Mouse (Mus musculus) CH12.LX (cell line): ENCODE results near the gene Npr1. TPM values are rescaled to one million over a fixed set of nuclear protein-coding genes. Genes with fewer than 3 reads are reported as not detected.

Source experiments
- DNase-seq: peaks from one replicate; pipeline ENCODE4 v3.0.0-alpha.2; 2013; ENCODE audit errors: extremely low read depth
- H3K27ac ChIP-seq: 2 replicates; pipeline ENCODE4 v1.5.1; 2012; ENCODE audit warnings: low read depth, mild to moderate bottlenecking, control low read depth, moderate library complexity; ENCODE audit not compliant: insufficient read depth
- H3K27me3 ChIP-seq: replicated peaks from 2 replicates; pipeline ENCODE3; 2012; ENCODE audit warnings: inconsistent platforms
- H3K36me3 ChIP-seq, 2 experiments: replicated peaks in 1 of 2; 2 replicates each; pipeline versions ENCODE3 to v1.6.1; 2012; ENCODE audit warnings: inconsistent platforms in 1 of 2, low read length in 1 of 2, mild to moderate bottlenecking in 1 of 2, mixed read lengths in 1 of 2, moderate library complexity in 1 of 2; ENCODE audit not compliant: control insufficient read depth in 1 of 2, insufficient read depth in 1 of 2
- H3K4me1 ChIP-seq, 2 experiments: 2 replicates each; pipeline ENCODE4 v1.6.1; 2012; ENCODE audit warnings: inconsistent platforms in 1 of 2, moderate library complexity in 1 of 2; ENCODE audit not compliant: insufficient read depth in 2 of 2, control insufficient read depth in 1 of 2
- H3K4me2 ChIP-seq: 2 replicates; pipeline ENCODE4 v1.6.1; 2012; ENCODE audit warnings: low read depth, mild to moderate bottlenecking, control low read depth; ENCODE audit not compliant: poor library complexity, insufficient read depth, severe bottlenecking
- H3K4me3 ChIP-seq, 3 experiments: fragments of 150-350 bp in 1 of 3; sonication (generic) in 1 of 3; replicated peaks in 1 of 3; 2 replicates each; pipeline versions ENCODE3 to v1.5.1; 2011 to 2012; ENCODE audit warnings: low read depth in 2 of 3, low read length in 2 of 3, mild to moderate bottlenecking in 2 of 3, moderate library complexity in 2 of 3, control low read depth in 1 of 3, improper control_type of control experiment in 1 of 3, inconsistent platforms in 1 of 3, mixed read lengths in 1 of 3; ENCODE audit not compliant: poor library complexity in 1 of 3
- H3K79me2 ChIP-seq: replicated peaks from 2 replicates; pipeline ENCODE4 v1.6.1; 2012; ENCODE audit warnings: mild to moderate bottlenecking, moderate library complexity; ENCODE audit not compliant: control insufficient read depth, poor library complexity, insufficient read depth, severe bottlenecking; ENCODE audit errors: extremely low read depth
- H3K9ac ChIP-seq: 2 replicates; pipeline ENCODE4 v1.6.1; 2012; ENCODE audit warnings: low read depth, mild to moderate bottlenecking, control low read depth, moderate library complexity; ENCODE audit not compliant: insufficient read depth
- H3K9me3 ChIP-seq: replicated peaks from 2 replicates; pipeline ENCODE3; 2012; ENCODE audit warnings: low read length, inconsistent platforms, mixed read lengths
- BHLHE40 ChIP-seq: IDR thresholded peaks from 2 replicates; pipeline ENCODE4 v1.6.1; 2011; ENCODE audit warnings: mild to moderate bottlenecking, low read depth, low read length, improper control_type of control experiment
- CTCF ChIP-seq, 2 experiments: IDR thresholded peaks in 1 of 2; conservative IDR thresholded peaks in 1 of 2; 2 replicates each; pipeline ENCODE4 v1.5.1; 2011 to 2012; ENCODE audit warnings: low read depth in 2 of 2, low read length in 2 of 2, improper control_type of control experiment in 1 of 2, inconsistent platforms in 1 of 2, mild to moderate bottlenecking in 1 of 2, moderate library complexity in 1 of 2
- E2F4 ChIP-seq: IDR thresholded peaks from 2 replicates; pipeline ENCODE4 v1.6.1; 2011; ENCODE audit warnings: low read depth, low read length, improper control_type of control experiment; ENCODE audit not compliant: insufficient replicate concordance
- ETS1 ChIP-seq: conservative IDR thresholded peaks from 2 replicates; pipeline ENCODE4 v1.6.1; 2012; ENCODE audit warnings: low read depth, mild to moderate bottlenecking, inconsistent platforms, low read length, improper control_type of control experiment, moderate library complexity
- JUND ChIP-seq: conservative IDR thresholded peaks from 2 replicates; pipeline ENCODE4 v1.6.1; 2011; ENCODE audit warnings: low read depth, low read length, improper control_type of control experiment
- KAT2A ChIP-seq: IDR thresholded peaks from 2 replicates; pipeline ENCODE4 v1.6.1; 2012; ENCODE audit warnings: low read length, improper control_type of control experiment, inconsistent platforms; ENCODE audit not compliant: insufficient replicate concordance
- MAX ChIP-seq: IDR thresholded peaks from 2 replicates; pipeline ENCODE4 v1.6.1; 2011; ENCODE audit warnings: low read length, improper control_type of control experiment
- MYC ChIP-seq: IDR thresholded peaks from 2 replicates; pipeline ENCODE4 v1.6.1; 2011; ENCODE audit warnings: low read depth, mild to moderate bottlenecking, improper control_type of control experiment, low read length
- POLR2AphosphoS2 ChIP-seq: IDR thresholded peaks from 2 replicates; pipeline ENCODE4 v1.6.1; 2011; ENCODE audit warnings: low read depth, low read length, improper control_type of control experiment
- RAD21 ChIP-seq: IDR thresholded peaks from 2 replicates; pipeline ENCODE4 v1.6.1; 2011; ENCODE audit warnings: low read depth, mild to moderate bottlenecking, low read length, improper control_type of control experiment, moderate library complexity
- TBP ChIP-seq: conservative IDR thresholded peaks from 2 replicates; pipeline ENCODE4 v1.6.1; 2011; ENCODE audit warnings: low read depth, low read length, improper control_type of control experiment
- UBTF ChIP-seq: IDR thresholded peaks from 2 replicates; pipeline ENCODE4 v1.6.1; 2012; ENCODE audit warnings: low read depth, mild to moderate bottlenecking, inconsistent platforms, low read length, improper control_type of control experiment, moderate library complexity
- USF2 ChIP-seq: conservative IDR thresholded peaks from 2 replicates; pipeline ENCODE4 v1.6.1; 2011; ENCODE audit warnings: low read depth, low read length, improper control_type of control experiment
- ZC3H11A ChIP-seq: IDR thresholded peaks from 2 replicates; pipeline ENCODE4 v1.6.1; 2012; ENCODE audit warnings: low read depth, mild to moderate bottlenecking, inconsistent platforms, low read length, improper control_type of control experiment
- ZKSCAN1 ChIP-seq: IDR thresholded peaks from 2 replicates; pipeline ENCODE4 v1.6.1; 2012; ENCODE audit warnings: low read depth, inconsistent platforms, low read length, improper control_type of control experiment, borderline replicate concordance
- ZNF384 ChIP-seq: IDR thresholded peaks from 2 replicates; pipeline ENCODE4 v1.6.1; 2012; ENCODE audit warnings: low read depth, low read length, improper control_type of control experiment, inconsistent platforms
- dilution Hi-C: fragments of 300-500 bp; cut with MboI; formaldehyde crosslinking; loops from 2 replicates; pipeline ENCODE4 v1.14.3; 2020; ENCODE audit warnings: low sequenced_read_pairs; ENCODE audit not compliant: extremely low pct_unique_long_range_greater_than_20kb, extremely low pct_ligation_motif_present
- in situ Hi-C: fragments of 300-500 bp; cut with MboI; formaldehyde crosslinking; loops from 3 replicates; pipeline ENCODE4 v1.14.3; 2019; ENCODE audit warnings: low sequenced_read_pairs, low pct_ligation_motif_present, low pct_unique_long_range_greater_than_20kb, mixed read lengths
- polyA plus RNA-seq: library from polyadenylated mRNA; unstranded; fragments of >175 nt; gene quantifications from 2 replicates; pipeline ENCODE4 v1.2.1, GENCODE M21; 2012; ENCODE audit warnings: low read depth; ENCODE audit not compliant: insufficient read length
- total RNA-seq, 2 experiments: library from RNA; depleted of rRNA; stranded (reverse); fragments of 300-350 nt in 1 of 2; fragments of >200 nt in 1 of 2; gene quantifications; 2 replicates each; pipeline ENCODE4 v1.2.3; 2012 to 2014

The Npr1 gene
- total and polyA plus RNA-seq, 3 experiments = 0.13 TPM; not detected in 2

DNA sequence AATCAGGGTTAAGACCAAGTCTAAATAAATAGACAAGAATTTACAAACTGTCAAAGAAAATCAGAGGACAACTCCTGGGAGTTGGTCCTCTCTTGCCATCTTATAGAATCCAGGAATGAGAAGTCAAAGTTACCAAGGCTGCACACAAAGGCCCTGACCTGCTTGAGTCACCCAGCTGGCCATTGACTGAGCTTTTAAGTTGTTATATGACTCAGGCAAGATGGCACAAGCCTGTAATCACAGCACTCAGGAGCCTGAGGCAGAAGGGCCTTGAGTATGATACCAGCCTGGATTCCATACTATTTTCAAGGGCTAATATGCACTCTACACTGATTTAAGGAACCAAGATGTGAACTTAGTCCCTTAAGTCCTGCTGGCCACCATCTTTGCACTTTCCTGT, 42.1 kb downstream of the Npr1 start:
- TF ChIP-seq BHLHE40 (no peak), ZNF384 (no peak), ZKSCAN1 (no peak), ETS1 (no peak)
- TF ChIP-seq, all 38 proteins: peak for 0
- H3K4me3 ChIP-seq = no peak overlapping the region
- no peak for DNase-seq
- no peak overlapping the region for H3K9ac ChIP-seq
- H3K27ac ChIP-seq = no peak overlapping the region
- H3K4me2 ChIP-seq = no peak overlapping the region
- peaks cover 2% of the 10 kb centered on the region; the same call in 1 of the 2 replicates for H3K79me2 ChIP-seq
- no peaks in the 10 kb centered on the region for H3K9me3 ChIP-seq
- dilution Hi-C loops (no loop called here), in situ Hi-C loops (no loop called here)
- peaks cover 0 to 34% of the 10 kb centered on the region in 2 experiments; a peak in 2 of 4 replicates for H3K4me1 ChIP-seq
- H3K27me3 ChIP-seq = no peaks in the 10 kb centered on the region
- peaks cover 34 to 66% of the 10 kb centered on the region in 2 experiments for H3K36me3 ChIP-seq

DNA sequence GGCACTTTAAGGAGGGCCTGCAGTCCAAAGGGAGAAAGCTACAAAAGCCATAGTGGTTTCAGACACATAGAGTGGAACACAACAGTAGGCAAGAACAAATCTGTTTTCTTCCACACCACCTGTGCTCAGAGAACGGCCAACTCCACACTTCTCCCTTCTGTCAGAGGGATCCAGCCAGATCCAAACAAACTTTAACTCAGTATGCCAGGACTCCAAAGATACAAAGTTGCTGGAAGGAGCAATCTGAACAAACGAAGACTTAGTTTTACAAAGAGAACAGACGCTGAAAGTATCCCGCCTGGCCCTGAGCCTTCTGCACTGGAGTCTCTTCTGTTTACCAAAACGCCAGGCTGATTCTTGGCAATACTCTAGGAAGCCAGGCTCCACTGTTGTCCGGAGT, 45.0 kb downstream of the Npr1 start:
- TF ChIP-seq TBP = no peak
- no peak for TF ChIP-seq ZNF384
- TF ChIP-seq ZC3H11A = no peak
- TF ChIP-seq RAD21 = no peak
- no peak for TF ChIP-seq MYC
- no peak for TF ChIP-seq JUND
- TF ChIP-seq E2F4 = no peak
- TF ChIP-seq MAX = no peak
- no peak for TF ChIP-seq KAT2A
- no peak for TF ChIP-seq ETS1
- no peak for TF ChIP-seq USF2
- no peak for TF ChIP-seq POLR2AphosphoS2
- TF ChIP-seq UBTF = no peak
- no peak for TF ChIP-seq CTCF (conservative IDR thresholded peaks at IDR 0.05 in 1 of 2, IDR thresholded peaks at IDR 0.05 in 1 of 2; ENCODE audit: low read depth in 2 of 2, low read length in 2 of 2)
- H3K9ac ChIP-seq = no peak overlapping the region
- no peak for DNase-seq

More for the DNA sequence above, 45.0 kb downstream of the Npr1 start:
- in situ Hi-C loops = no loop called here
- no peak overlapping the region for H3K4me2 ChIP-seq
- dilution Hi-C loops = no loop called here
- H3K4me3 ChIP-seq = no peak overlapping the region
- H3K36me3 ChIP-seq = peaks cover 46 to 85% of the 10 kb centered on the region in 2 experiments
- no peak overlapping the region for H3K27ac ChIP-seq
- H3K79me2 ChIP-seq = no peaks in the 10 kb centered on the region; the same call in 1 of the 2 replicates
- H3K27me3 ChIP-seq = no peaks in the 10 kb centered on the region
- peaks cover 0 to 8% of the 10 kb centered on the region in 2 experiments; a peak in 2 of 4 replicates for H3K4me1 ChIP-seq
- H3K9me3 ChIP-seq = no peaks in the 10 kb centered on the region
